Mouse (Mus musculus) forelimb bud, embryonic 11.5 days (tissue): ENCODE results near the gene Sulf2.

ENCODE experiments used
- DNase-seq: peaks from one replicate; pipeline ENCODE4 v3.0.0-alpha.2; 2012; ENCODE audit warnings: low read depth, low spot score

Gene Sulf2

DNA sequence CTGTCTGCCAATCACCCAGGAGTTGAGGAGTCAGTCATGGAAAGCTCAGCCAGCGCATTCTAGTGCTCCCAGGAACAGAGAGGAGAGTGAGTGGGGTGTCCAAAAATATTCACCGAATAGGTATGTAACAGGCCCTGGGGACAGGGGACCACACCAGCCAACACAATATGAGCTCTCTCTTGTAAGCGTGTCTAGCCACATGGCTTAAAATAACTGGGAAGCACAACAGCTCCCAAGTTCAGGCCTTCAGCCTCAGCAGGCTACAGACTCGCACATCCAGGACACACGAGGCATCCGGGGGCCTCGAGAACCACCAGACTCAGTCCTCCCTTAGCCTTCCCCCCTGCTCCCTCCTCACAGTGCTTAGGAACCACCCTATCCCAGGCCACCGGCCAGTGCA is 6.0 kb downstream of the Sulf2 start:
- DNase-seq: no peak

DNA sequence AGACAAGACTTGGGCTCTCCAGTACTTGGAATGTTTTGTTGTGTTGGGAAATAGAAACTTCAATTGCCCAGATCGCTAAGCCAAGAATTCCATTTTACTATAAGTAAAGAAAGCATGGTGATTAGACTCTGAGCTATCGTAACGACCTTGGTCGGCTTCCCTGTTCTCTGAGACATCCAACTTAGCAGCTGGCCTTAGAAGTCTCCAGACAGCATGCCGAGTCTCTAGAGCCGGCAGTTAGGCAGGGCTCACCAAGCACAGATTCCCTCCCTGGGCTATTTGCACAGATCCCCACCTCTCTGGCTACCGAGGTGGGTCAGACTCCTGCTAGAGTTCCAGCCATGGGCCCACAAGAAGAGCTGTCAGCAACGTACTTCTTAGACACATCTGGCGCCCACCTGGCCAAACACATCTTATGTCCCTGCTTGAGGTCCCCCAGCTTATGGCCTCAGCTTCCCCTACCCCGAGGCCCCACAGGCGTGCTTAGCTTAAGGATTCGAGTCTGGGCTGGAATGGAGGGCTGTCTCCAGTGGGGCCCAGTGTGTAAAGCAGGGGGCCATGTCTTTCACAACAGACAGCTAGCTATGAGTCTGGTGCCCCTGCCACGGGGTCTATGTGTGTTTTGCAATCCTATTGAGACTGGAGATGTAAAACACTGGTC is 6.7 kb downstream of the Sulf2 start:
- peak; percentile 82 for DNase-seq

DNA sequence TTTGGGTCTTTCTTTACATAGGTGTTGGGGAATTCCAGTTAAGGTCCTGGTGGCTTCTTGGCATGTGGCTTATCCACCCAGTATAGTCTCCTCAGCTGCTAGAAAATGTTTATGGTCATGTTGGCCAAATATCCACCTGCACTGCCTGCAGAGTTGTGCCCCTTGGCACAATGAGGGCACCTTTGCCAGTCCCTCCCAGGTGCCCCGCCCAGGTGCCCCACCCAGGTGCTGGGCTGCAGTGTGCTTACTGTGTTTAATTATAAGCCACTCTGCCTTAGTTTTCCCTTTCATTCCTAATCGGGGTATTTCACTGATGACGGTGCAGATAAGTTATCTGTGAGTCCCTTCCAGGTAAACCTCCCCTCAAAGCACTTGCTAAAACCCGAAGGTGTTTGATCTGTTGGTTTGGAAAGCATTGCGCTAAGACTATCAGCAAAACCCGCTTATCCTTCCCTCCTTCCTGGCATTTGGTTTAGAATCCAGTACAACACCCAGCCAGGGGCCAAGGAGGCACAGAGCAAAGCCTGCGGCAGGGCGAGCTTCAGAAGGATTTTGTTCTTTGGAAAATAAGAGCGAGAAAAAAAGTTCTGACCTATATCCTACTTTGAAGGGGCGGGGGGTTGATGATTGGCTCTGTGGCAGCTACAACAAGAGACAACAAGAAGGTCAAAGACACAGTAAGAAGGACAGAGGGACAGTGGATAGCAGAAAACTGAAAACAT is 7.4 kb downstream of the Sulf2 start:
- no peak for DNase-seq

DNA sequence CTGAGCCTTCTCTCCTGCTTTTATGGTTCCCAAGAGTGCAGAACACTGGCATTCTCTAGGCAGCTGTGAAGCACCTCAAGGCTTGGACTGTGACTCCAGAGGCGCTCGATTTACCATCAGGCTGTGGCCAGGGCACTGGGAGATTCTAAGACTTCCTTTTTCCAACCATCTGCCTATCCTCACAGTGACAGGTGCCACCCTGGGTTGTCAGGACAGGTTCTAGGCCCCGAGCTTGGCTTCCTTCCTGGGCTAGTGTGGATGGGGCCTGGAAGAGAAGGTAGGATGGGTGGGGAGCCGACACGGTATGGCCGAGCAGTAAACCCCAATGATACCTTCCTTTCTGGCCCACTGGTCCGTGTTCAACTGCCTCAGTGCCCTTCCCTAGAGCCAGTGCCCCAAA is 9.0 kb downstream of the Sulf2 start:
- no peak for DNase-seq

DNA sequence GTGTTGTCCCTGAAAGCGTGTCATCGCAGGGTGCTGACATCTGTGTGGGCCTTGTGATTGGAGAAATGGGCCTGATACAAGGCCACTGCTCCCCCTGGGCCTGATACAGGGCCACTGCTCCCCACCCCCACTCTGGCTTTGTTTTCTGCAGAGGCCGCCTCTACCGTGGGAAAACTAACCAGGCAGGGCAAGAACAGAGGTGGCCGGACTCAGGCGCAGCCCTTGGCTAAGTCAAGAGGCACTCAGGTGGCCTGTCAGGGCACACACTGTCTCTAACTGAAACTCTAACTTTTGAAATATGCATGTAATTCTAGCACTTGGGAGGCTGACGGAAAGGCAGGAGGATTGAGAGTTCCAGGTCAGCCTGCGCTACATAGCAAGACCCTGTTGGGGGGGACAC is 10.4 kb downstream of the Sulf2 start:
- DNase-seq: no peak

DNA sequence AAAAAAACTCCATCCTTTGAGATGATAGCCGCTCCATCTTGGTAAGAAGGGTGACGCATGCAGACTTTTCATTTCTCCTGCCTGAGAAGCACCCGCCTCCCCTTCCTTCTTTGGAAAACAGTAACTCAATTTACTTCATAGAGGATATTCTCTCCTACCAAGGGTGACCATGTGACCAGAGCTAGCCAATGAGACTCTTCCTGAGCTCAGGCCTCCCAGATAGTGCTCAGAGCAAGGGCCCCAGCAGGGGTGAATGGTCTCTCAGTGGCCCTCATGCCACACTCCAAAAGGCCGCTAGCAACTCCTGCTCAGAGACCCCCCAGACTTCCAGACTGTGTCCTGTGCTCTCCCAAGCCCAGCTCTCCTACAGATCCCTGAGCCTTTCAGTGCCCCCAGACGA is 11.6 kb downstream of the Sulf2 start:
- DNase-seq: no peak

DNA sequence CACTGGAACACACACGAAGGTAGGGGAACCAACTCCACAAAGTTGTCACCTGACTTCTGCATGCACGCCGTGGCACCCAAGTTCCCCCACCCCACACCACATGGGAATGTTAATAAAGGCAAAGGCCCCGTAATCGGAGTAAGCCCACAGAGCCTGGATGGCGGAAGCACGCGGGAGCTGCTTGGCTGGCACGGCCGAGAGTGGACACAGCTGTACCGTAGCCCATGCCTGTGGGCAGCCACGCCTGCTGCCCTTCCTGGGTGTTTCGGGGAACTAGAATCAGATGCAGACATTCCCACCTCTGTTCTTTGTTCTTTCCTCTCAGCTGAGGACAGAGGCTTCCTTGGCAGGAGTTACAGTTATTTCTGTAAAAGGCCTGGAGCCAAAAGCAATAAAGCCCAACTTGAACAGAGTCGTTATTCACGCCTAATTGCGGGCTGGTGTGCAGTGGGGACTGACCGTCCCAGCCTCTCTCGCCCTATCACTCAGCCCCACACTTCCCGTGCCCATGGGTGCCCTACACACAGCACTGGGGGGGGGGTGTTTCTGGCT is 12.8 kb downstream of the Sulf2 start:
- DNase-seq: peak; percentile 61

DNA sequence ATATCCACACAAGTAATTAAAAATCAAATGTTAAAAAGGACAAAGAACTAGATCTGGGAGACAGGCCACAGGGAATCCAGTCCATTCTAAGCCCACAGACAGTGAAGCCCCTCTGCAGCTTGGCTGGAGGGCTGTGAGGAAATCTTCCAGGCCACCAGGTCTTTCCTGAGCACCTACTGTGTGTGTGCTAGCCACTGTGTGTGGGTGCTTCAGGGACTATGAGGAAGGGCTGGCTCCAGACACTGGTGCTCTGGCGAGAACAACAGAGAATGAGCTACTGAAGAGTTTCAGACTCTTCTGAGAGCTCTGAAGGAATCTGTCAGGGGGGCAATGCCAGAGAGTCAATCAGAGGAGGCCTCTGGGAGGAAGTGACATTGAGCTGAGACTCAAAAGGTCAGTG is 13.6 kb downstream of the Sulf2 start:
- DNase-seq: no peak

DNA sequence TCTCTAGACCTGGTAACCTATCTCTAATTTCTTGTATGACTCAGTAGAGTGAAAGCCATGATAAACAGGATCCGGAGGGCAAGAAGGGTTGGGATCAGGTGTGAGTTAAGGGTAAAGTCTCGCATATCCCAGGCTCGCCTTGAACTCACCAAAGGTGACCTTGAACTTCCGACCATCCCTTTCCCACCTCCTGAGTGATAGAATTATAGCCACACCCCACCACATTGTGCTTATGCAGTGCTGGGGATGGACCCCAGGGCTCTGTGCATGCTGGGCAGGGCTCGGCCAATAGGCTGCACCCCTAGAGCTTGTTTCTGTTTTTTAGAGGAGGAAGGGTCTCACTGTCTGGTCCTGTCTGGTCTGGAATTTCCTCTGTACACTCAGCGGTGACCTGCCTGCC is 14.4 kb downstream of the Sulf2 start:
- DNase-seq: no peak

DNA sequence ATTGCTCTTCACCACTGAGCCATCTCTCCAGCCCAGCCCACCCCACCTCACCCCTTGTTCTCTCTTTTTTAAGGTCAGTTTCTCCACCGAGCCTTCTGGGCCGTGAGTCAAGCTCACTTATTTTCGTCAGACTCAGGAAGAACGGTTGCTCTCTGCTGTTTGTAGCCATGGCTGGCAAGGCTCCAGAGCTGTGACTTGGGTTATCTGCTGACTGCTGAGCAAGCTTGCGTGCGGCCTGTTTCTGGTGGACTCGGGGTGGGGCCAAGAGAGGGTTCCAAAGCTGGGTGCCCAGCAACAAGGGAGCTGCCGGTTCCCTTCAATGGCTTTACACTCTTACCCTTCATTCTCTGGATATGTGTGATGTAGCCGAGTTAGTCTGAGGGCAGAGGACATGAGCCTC is 15.0 kb downstream of the Sulf2 start:
- no peak for DNase-seq

DNA sequence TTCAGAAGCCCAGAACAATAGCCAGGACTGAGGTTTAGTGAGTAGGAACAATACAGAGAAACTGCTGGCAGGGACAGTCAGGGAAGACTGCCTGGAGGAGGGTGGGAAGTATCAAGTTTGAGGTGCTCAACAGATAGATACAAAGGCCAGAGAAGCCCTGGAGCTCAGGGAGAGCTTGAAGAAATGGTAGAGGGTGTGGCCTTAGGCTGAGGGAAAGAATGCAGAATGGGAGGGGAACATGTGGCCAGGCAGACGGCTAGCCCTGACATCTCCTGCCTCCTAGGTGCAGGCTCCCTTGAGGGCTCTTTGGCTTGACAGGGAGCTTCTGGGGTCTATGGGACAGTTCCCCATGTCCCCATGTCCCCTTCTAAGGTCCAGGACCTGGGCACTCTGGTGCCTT is 17.2 kb downstream of the Sulf2 start:
- no peak for DNase-seq

DNA sequence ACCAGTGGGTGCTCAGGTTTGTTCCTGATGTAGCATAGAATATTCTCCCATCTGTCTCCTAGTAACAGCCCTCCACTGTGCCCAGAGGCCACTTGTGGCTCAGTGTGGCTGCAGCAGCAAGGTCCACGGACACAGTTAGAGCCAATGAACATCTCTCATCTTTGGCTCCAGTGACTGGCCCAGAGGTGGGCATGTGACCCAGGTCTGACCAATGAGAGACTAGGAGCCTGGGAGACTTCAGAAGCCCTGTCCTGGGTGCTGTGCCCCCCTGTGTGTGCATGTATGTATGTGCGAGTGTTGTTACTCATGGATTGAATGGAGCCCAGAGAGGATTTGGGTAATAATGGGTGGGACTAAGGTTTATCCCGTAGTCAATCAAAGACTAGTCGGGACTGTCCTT is 18.0 kb downstream of the Sulf2 start:
- no peak for DNase-seq

DNA sequence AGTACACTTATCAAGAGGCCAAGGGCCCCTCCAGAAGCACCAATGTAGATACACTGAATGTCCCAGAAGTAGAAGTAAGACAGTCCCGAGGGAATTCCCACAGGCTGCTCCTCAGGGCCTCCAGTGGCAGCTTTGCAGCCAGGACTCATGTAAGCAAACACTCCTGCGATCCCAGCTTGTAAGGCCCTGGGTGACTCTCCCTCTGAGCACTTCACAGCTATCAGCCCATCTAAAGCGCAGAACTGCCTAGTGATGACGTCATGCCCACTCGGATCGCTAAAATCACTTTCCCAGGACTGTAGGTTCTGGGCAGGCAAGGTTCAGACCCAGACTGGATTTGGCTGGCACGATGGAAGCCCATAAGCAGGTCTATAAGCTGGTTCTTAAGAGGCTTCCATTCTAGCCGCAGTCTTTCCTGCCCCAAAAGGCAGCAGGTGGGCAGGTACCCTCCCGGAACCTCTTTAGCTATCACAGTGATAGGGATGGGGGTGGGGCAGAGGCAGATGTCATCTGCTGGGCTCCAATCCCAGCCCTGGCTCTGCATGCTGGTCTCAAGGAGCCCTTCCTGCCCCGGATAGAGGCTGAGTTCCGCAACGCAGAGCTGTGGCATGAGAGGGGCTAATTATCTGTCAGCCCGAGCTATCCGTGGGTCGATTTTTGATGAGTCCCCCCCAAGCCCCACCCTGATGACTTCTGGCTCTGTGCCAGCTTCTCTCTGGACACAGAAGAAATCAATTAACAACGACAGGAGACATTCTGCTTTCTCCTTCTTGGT is 19.6 kb downstream of the Sulf2 start:
- no peak for DNase-seq

DNA sequence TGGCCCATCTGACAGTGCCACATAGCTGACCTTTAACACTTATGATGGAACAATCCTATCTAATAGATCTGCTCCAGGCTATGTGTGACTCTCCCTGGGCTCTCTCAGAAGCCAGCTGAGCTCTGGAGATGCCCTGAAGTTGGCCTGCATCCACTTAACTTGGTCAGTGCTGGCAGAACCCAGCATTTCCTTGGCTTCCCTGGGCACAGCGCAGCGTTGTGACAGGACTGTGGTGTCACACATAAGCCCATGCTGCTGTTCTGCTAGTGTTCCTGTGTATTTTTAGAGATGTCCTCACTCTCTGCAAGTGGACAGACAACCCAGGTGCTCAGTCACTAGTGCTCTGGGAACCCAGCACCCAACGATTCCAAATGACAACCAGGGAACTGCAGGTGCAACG is 26.7 kb downstream of the Sulf2 start:
- no peak for DNase-seq

DNA sequence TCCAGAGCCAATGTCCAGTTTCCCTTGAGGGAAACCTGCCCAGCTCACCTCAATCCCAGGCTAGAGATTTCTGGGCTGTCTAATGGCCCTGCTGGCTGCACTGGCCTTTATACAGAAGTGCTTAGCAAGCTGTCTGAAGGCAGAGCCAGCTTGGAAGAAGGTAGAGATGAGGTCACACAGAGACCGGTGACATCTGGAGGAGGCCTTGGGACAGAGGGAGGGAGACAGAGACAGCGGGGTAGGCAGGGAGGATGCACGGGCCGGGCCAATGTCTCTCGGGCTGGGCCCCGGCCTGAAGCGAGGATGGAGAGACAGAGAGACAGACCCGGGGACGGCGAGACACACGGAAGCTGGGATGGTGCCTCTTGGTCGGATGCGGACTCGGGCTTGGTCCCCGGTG is 27.4 kb downstream of the Sulf2 start:
- no peak for DNase-seq

DNA sequence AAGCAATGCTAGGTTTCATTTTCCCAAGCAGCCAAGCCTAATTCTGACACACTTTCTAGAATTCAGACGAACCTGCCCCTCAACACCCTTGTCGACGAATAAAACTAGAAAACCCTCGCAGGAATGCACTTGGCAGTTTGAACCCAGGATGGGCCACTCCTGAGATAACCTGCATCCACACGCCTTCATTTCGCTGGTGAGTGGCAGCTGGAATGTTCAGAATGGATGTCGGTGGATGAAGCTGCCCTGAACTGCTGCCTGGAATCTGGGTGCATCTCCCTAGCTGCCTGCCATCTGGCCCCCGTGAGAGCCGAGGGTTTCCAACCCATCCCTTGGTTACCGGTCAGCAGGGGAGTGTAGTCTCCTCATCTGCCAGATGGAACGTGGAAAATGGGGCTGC is 29.1 kb downstream of the Sulf2 start:
- DNase-seq: no peak

DNA sequence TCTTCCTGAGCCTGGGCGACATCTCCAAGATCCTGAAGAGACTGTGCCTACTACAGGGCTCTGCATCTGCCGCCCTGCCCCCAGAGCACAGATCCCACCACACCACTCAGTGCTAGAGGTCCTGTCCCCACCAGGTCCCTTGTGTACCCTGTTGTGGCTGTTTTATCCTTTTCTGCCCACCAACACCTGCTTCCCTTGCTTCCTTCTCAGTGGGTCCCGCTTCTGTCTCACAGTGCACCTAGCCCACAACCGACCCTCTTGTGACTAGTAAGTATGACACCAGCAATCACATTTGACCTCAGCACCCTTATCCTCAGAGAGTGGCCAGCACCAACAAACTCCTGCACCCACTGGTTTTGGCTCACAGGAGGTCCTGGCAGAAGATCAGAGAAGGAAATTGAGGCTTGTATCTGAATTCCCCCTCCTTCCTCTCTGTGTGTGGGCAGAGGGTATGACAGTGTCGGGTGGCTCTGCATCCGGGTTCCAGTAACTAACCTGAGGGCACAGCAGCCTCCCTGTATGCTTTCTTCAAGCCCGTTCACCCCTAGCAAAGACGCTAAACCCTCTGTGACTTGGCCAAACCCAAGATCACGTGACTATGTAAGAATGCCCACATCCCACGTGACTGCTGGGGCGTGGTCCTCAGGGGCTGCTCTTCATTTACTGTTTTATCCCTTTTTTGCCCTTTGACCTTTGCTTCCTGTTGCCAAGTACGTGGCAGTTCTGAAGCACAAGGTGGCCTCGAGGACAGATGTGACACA is 29.8 kb downstream of the Sulf2 start:
- no peak for DNase-seq

DNA sequence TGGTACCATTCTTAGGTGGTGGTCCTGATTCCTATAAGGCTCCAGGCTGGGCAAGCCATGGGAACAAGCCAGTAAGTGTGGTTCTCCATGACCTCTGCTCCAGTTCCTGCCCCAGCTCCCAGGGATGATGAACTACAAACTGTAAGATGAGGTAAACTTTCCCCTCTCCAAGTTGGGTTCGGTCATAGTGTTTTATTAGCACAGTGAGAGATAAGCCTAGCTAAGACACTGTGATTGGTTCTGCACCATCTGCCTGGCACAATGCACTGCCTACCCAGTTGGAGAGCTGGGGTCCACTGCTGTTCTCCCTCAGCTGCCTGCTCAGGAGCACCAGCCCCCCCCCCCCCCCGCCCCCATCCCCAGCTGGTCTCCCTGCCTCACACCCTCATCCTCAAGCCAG is 30.4 kb downstream of the Sulf2 start:
- no peak for DNase-seq

DNA sequence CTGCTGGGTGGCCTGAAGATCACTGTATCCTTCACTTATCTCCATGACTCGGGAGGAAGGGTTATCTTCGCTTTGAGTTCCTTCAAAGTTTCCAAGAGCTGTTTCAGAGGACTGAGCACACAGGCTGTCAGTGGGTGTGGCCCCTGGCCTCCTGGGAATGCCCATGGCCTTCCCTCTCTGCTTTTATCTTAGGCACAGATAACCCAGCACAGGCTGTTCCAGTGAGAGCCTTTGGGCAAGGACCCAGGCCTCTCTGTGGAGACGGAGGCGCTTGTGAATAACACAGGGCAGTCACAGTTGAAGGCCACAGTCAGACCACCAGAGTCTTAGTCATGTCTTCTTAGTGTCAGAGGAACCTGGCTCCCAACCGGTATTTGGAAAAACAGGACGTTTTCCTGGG is 32.7 kb downstream of the Sulf2 start:
- no peak for DNase-seq

DNA sequence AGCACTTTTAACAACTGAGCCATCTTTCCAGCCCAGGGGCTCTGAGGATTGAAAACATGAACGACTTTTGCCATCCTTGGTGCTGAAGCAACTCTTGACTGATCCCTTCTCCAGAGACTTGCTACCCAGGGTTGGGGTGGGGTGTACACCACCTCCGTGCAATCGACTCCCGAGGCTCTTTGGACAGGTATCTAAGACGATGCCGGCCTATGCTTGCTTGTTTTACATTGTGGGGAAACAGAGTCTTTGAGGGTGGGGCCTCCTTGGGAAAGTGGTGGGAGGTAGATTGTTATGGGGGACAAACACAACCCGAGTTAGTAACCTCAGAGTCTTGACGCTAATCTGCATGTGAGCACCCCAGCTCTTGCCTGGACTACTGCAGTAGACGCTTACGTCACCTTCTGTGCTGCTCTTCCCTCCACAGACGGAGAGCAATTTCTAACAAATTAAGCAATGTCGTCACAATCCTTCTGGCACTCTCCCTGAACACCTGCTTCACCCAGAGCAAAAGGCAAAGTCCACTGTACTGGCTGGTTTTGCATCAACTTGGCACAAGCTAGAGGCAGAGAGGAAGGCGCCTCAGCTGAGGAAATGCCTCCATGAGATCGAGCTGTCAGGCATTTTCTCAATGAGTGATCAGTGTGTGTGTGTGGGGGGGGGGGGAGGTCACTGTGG is 33.6 kb downstream of the Sulf2 start:
- no peak for DNase-seq

DNA sequence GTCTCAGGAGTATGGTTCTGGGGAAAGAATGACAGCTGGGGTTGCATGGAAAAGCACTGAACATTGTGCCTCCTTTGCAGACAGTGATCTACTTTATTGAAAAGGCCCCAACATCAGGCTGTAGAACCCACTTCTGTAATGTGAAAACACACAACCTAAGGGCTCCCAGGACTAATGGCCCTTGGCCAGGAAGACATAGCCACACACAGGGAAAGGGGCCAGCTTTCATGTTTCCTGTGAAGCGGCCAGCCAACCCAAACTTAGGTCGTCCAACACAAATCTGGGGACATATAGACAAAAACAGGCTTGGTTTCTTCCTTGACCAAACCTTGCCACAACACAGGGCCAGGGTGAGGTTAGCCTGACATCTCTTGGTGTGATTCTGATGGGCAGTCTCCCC is 35.5 kb downstream of the Sulf2 start:
- DNase-seq: no peak
